Mouse (Mus musculus) right cerebral cortex, postnatal 36 days (tissue): ENCODE measurements around the gene Lrrc59.

Experiments
- DNase-seq, 2 experiments: peaks; one replicate each; pipeline ENCODE4 v3.0.0; 2022; ENCODE audit warnings: low spot score in 2 of 2, mixed read lengths in 1 of 2

Lrrc59 gene

GRCm38 (mm10) chr11:94629199-94629883, at the start of gene Lrrc59:
Gene Lrrc59, plus strand, starts transcription at chr11:94629767.
- DNase-seq, result peak; percentile 88 to 90

DNA sequence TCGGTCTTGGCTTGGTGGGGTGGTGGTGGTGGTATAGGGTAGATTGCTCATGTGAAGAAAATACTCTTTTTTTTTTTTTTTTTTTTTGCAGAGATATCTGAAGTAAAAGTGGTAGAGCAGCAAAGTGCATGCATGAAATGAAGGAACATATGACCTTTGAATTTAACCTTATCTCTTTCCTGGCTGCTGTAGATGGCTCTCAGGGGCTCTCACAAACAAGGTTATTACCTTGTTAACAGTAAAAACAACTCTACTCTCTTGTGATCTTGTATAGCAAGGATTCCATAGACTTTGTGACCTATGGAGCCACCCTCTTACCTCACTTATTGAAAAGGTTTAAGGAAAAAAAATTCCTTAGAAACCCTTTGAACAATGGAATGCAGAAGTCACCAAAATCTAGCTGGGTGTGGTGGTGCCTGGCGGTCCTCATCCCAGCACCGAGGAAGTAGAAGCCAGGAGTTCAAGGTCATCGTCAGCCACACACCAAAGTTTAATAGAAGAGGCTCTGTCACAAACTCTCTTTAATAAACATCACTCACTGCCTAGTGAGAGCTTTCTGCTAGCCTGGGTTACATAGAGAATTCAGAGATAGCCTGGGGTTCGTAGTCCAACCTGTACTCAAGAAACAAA, 49.3 kb upstream of the Lrrc59 start:
- no peak for DNase-seq

DNA sequence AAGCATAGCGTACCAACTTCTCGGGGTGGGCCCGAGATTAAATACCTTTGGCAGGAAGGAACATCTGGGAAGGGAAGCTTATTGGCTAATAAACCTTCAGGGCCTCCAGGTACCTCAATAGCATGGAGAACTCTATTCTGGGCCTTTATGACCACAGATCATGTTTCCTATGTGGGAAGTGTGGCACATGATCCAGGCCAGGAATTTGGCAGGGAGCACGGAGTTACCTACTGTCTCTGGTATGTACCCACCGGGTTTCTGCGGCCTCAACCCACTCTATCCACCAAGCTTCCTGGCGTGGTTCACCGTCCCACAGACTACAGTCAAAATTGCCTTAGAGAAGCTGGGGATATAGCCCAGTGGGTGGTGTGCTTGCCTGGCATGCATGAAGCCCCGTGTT, 44.5 kb upstream of the Lrrc59 start:
- no peak for DNase-seq

DNA sequence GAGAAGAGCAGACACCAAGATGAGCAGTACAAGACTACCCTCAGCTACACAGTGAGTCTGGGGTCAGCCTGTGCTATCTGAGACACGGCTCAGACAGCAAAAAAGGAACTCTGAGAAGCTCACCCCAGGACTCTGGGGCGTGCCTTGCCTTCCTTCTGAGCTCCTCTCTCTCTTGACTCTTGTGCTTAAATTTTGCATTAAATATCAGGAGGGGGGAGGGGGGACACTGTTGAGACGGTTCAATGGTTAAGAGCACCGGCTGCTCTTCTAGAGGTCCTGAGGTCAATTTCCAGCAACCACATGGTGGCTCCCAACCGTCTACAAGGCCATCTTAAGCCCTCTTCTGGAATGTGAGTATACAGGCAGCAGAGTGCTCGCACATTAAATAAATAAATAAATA, 42.1 kb upstream of the Lrrc59 start:
- no peak for DNase-seq

- no peak for DNase-seq
Measured at GRCm38 (mm10) chr11:94596311-94596852, 33.2 kb upstream of the Lrrc59 start.

GRCm38 (mm10) chr11:94597319-94597718, 32.2 kb upstream of the Lrrc59 start:
- no peak for DNase-seq

DNA sequence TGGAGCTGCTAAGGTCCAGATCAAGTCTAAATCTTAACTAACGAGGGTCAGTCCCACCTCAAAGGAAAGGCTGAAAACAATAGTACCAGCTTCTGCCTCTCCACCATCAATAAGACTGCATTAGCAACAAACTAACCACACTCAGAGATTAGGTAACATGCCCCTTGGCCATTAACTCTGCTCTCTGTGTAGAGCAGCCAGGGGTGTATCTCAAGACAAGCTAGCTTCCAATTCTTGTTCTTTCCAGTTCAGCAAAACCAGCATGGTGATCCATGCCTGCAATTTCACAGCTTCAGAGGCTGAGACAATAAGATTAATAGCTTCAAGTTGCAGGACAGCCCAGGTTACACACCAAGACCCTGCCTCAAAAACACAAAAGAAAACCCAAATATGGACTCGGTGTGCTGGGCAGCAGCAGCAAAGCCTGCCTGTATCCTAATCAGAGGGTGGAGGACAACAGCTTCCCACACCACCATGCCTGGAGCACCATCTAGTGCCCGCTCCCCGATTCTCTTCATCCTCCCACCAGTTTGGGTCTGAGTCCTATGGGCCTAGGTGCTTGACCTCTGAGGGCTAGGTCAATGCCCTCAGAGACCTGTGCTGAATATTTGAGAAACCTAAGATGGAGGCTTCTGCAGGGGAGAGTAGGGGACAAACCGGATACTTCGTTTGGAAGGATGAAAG, 31.0 kb upstream of the Lrrc59 start:
- no peak for DNase-seq

GRCm38 (mm10) chr11:94600447-94600846, 29.1 kb upstream of the Lrrc59 start:
- no peak for DNase-seq

- peak; percentile 15 to 29 for DNase-seq
Measured at GRCm38 (mm10) chr11:94601321-94602281, 28.0 kb upstream of the Lrrc59 start, which contains the start of gene Acsf2. Gene Acsf2, minus strand, starts transcription at chr11:94601871.

DNA sequence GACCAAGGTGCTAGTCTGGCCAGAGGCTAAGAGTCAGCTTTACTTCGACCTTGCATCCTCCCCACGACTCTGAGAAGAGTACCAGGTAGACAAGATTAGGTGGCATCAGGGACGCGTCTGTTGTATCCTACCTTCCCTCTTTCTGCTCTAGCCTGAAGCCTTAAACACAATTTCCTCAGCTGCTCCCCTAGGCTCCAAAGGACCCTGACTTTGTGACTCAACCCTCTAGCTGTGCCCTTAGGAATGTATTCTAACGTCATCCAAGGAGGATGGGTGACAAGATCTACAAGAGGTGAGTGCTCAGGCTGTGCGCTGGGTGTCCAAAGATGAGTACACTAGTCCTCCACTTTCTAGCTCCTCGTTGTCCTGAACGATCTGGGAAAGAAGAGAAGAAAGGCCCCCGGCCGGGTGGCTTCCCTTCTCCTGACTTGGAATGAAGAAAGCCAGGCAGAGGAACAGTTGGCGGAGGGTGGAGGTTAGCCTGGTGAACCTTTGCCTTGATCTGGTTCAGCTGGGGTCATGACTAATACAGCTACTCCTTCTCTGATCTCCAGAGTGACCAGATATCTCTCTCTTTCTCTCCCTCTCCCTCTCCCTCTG, 27.1 kb upstream of the Lrrc59 start:
- no peak for DNase-seq

GRCm38 (mm10) chr11:94610744-94611740, 18.5 kb upstream of the Lrrc59 start:
- DNase-seq, result no peak

- DNase-seq, result no peak
Measured at GRCm38 (mm10) chr11:94614603-94615002, 15.0 kb upstream of the Lrrc59 start.

DNA sequence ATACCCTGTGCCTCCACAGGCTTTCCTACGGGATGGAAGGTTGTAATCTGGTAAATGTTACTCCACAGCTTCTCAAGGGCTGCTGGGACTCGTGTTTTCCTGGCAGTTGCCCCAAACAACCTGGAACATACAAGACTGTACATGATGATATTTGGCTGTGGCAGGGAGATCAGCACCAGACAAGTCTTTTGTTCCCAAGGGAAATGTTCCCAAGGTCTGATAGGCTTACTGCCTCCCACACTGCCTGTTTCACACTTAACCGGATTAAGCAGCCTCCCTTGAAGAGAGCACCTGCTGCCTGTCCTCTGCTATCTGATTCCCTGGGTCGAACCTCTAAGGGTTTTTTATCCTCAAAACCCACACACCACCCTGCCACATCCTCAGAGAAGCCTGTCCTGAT, 14.1 kb upstream of the Lrrc59 start:
- no peak for DNase-seq

GRCm38 (mm10) chr11:94617646-94618045, 11.9 kb upstream of the Lrrc59 start:
- no peak for DNase-seq

DNA sequence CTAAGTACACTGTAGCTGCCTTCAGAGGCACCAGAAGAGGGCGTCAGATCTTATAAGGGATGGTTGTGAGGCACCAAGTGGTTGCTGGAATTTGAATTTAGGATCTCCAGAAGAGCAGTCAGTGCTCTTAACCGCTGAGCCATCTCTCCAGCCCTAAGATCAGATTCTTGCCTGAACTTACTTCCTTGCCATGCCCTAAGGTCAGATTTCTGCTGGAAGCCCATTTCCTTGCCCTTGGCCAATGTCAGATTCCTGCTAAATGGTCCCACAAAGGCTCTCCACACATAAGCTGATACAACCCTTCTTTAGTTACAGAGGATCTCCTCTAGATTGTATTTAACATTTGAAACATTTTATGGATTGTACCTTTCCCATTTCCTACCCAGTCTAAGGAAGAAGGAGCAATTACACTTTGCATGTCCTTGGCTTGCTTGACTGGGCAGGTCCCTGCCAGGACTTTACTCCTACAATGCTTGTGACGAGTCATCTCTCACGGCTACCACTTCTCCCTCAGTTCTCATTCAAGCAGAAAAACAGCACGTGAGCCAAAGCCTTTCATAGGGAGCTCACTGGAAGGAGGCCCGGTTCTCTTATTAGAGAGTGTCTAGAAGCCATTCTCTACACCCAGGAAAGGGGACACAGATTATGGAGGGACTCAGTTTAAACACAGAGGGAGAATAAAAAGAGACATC, 8.7 kb upstream of the Lrrc59 start:
- DNase-seq, result no peak

DNA sequence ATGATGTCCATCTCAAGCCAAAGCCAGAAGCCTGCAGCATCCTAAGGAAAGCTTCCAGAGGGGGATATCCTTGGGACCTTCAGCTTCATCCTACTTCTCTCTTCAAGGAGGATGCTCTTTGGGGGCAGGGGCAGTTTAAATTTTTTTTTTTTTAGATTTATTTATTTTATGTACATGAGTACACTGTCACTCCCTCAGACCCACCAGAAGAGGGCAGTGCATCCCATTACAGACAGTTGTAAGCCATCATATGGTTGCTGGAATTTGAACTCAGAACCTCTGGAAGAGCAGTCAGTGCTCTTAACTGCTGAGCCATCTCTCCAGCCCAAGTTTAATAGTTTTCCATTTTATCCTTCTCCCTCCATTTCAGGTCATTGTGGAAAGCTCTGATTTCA, 8.1 kb upstream of the Lrrc59 start:
- no peak for DNase-seq

DNA sequence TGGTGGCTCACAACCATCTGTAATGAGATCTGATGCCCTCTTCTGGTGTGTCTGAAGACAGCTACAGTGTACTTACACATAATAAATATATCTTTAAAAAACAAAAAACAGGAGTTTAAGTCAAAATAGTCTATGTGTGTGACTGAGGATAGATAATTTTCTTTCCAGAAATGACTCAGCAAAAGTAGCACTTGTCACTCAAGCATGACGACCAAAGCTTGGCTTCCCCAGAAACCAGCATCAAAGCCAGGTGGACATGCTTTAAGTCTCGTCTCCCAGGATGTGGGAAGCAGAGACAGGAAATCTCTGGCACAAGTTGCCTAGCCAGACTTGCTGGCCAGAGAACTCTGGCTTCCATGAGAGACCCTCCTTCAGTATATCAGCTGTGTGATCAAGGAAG, 7.4 kb upstream of the Lrrc59 start:
- DNase-seq, result no peak

- no peak for DNase-seq
Measured at GRCm38 (mm10) chr11:94629884-94630198, 274 bp downstream of the Lrrc59 start.
